Mouse (Mus musculus) midbrain, postnatal 0 days (tissue): ENCODE measurements around the gene Tenm2. TPM values are rescaled to one million over a fixed set of nuclear protein-coding genes. Genes with fewer than 3 reads are reported as not detected.

ENCODE experiments used
- ATAC-seq: fragments of 200-750 bp; cut with Nextera tagmentation; 2 replicates; pipeline ENCODE4 v1.8.0; 2017; ENCODE audit warnings: moderate number of reproducible peaks, mild to moderate bottlenecking, moderate TSS enrichment, moderate library complexity; ENCODE audit not compliant: low FRiP score
- DNase-seq: peaks from one replicate; pipeline ENCODE4 v3.0.0-alpha.2; 2015; ENCODE audit warnings: low spot score
- H3K27ac ChIP-seq: fragments of 300-500 bp; sonication (generic); 2 replicates; pipeline ENCODE4 v1.5.1; 2014; ENCODE audit warnings: low read depth, mild to moderate bottlenecking, low read length, mixed read lengths
- H3K27me3 ChIP-seq: fragments of 300-500 bp; sonication (generic); 2 replicates; pipeline ENCODE4 v1.6.1; 2014; ENCODE audit warnings: low read length, control low read depth, mixed read lengths; ENCODE audit not compliant: insufficient read depth
- H3K36me3 ChIP-seq: fragments of 300-500 bp; sonication (generic); 2 replicates; pipeline ENCODE4 v1.6.1; 2014; ENCODE audit warnings: low read length, control low read depth, mixed read lengths; ENCODE audit not compliant: insufficient read depth
- H3K4me1 ChIP-seq: fragments of 300-500 bp; sonication (generic); 2 replicates; pipeline ENCODE4 v1.6.1; 2014; ENCODE audit warnings: mild to moderate bottlenecking, control low read depth, antibody characterized with exemption, low read length, mixed read lengths; ENCODE audit not compliant: insufficient read depth
- H3K4me2 ChIP-seq: fragments of 300-500 bp; sonication (generic); 2 replicates; pipeline ENCODE4 v1.6.1; 2014; ENCODE audit warnings: low read depth, mild to moderate bottlenecking, low read length, mixed read lengths; ENCODE audit not compliant: poor library complexity, severe bottlenecking
- H3K4me3 ChIP-seq: fragments of 300-500 bp; sonication (generic); 2 replicates; pipeline ENCODE4 v1.5.1; 2014; ENCODE audit warnings: low read depth, mild to moderate bottlenecking, low read length, moderate library complexity
- H3K9ac ChIP-seq: fragments of 300-500 bp; sonication (generic); replicated peaks from 2 replicates; pipeline ENCODE4 v1.6.1; 2014; ENCODE audit warnings: mild to moderate bottlenecking, low read length, moderate library complexity, mixed read lengths; ENCODE audit not compliant: poor library complexity, severe bottlenecking
- H3K9me3 ChIP-seq: fragments of 300-500 bp; sonication (generic); 2 replicates; pipeline ENCODE4 v1.6.1; 2016; ENCODE audit warnings: low read length, control low read depth
- CTCF ChIP-seq: IDR thresholded peaks from 2 replicates; pipeline ENCODE4 v1.5.1; 2016; ENCODE audit warnings: antibody characterized with exemption, mild to moderate bottlenecking
- WGBS: fragments of 180-500 bp; shearing (Covaris S2); extraction: QIAGEN DNeasy Blood & Tissue Kit; methylation state at CpG from one replicate; pipeline ENCODE4 v1.1.7; 2014; 5-methylcytosine and 5-hydroxymethylcytosine counted together
- polyA plus RNA-seq: library from polyadenylated mRNA; unstranded; fragments of >200 nt; fragmentation: Nextera tagmentation; extraction: Ambion mirVana; gene quantifications from 2 replicates; pipeline ENCODE4 v1.2.1, GENCODE M21; 2015
- total RNA-seq: library from RNA; depleted of rRNA; stranded (reverse); fragments of >200 nt; gene quantifications from 2 replicates; pipeline ENCODE4 v1.2.3, GENCODE M21; 2014

The Tenm2 gene
- total and polyA plus RNA-seq, 2 experiments from 2014 or later = 62.6 to 138 TPM

- no peak for DNase-seq
- H3K9ac ChIP-seq = no peak overlapping the region
- H3K36me3 ChIP-seq = no peaks in the 10 kb centered on the region
- no peak overlapping the region for H3K4me3 ChIP-seq
- TF ChIP-seq CTCF = no peak
- H3K27me3 ChIP-seq = no peaks in the 10 kb centered on the region
- ATAC-seq = no peak
- 79% methylated on average over 4 of the region's 4 CpGs for WGBS
- no peaks in the 10 kb centered on the region for H3K9me3 ChIP-seq
- H3K27ac ChIP-seq = no peak overlapping the region
- peaks cover 10% of the 10 kb centered on the region for H3K4me1 ChIP-seq
- no peak overlapping the region for H3K4me2 ChIP-seq
Measured at GRCm38 (mm10) chr11:36037311-36037710, 1198.5 kb downstream of the Tenm2 start.

- 32% methylated on average over 7 of the region's 7 CpGs for whole genome bisulfite sequencing
- DNase-seq (peak; percentile 96), ATAC-seq (peak; percentile 63)
- no peak overlapping the region for H3K4me2 ChIP-seq
- peaks cover 10% of the 10 kb centered on the region for H3K4me1 ChIP-seq
- no peaks in the 10 kb centered on the region for H3K9me3 ChIP-seq
- H3K27me3 ChIP-seq = no peaks in the 10 kb centered on the region
- no peak overlapping the region for H3K9ac ChIP-seq
- TF ChIP-seq CTCF = no peak
- H3K27ac ChIP-seq = no peak overlapping the region
- H3K4me3 ChIP-seq = no peak overlapping the region
- H3K36me3 ChIP-seq = no peaks in the 10 kb centered on the region
Measured at GRCm38 (mm10) chr11:36036061-36036695, 1199.6 kb downstream of the Tenm2 start.

DNA sequence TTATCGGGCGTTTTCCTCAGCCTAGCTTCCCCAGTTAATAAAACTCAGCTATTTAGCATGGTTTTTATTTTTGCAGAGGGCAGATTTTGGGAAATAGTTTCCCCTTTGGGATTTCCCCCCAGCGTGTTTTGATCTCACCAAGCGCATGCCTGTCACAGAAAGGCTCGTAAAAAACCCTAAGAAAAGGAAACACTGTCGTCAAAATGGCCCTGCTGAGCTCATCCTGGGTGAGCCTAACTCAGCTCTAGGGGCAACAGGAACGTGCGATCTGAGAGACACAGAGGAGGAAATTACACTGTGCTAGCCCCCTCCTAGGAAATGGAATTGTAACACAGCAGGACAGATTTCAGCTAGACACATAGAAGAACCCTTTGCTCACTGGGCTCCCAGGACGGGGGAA, 1204.0 kb downstream of the Tenm2 start:
- Histone ChIP-seq H3K4me1 (peaks cover 9% of the 10 kb centered on the region), H3K9me3 (no peaks in the 10 kb centered on the region), H3K27ac (peak overlapping the region; percentile 48), H3K27me3 (no peaks in the 10 kb centered on the region), H3K36me3 (0 out of 2 replicates have a peak, but pooled peaks cover 3% of the 10 kb centered on the region), H3K9ac (no peak overlapping the region), H3K4me2 (no peak overlapping the region), H3K4me3 (no peak overlapping the region)
- DNase-seq = no peak
- WGBS = 26% methylated on average over 9 of the region's 9 CpGs
- TF ChIP-seq CTCF = no peak
- no peak for ATAC-seq

DNA sequence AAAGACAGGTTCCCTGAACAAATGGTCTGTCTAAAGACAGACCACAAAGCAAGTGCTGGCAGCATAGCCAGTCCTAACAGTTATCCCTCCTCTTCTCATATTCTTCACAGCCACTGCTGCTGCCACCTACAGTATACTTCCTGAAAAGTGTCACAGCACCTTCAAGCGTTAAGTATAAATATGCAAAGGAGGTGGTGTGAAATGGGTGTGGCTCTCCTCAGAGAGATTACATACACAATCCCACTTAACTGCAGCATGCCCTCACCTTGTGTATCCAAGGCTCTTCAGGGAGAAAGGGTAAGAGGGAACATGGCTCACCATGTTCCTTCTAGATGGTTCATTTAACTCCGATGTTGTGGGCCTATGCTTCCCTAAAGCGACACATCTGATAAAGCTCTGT, 1215.8 kb downstream of the Tenm2 start:
- H3K9ac ChIP-seq = no peak overlapping the region
- H3K9me3 ChIP-seq = no peaks in the 10 kb centered on the region
- H3K27ac ChIP-seq = no peak overlapping the region
- no peak for DNase-seq
- H3K4me2 ChIP-seq = no peak overlapping the region
- H3K4me1 ChIP-seq = no peaks in the 10 kb centered on the region
- no peak overlapping the region for H3K4me3 ChIP-seq
- 77% methylated on average over 3 of the region's 3 CpGs for WGBS
- no peak for TF ChIP-seq CTCF
- no peak for ATAC-seq
- no peaks in the 10 kb centered on the region for H3K27me3 ChIP-seq
- peaks cover 24% of the 10 kb centered on the region for H3K36me3 ChIP-seq

DNA sequence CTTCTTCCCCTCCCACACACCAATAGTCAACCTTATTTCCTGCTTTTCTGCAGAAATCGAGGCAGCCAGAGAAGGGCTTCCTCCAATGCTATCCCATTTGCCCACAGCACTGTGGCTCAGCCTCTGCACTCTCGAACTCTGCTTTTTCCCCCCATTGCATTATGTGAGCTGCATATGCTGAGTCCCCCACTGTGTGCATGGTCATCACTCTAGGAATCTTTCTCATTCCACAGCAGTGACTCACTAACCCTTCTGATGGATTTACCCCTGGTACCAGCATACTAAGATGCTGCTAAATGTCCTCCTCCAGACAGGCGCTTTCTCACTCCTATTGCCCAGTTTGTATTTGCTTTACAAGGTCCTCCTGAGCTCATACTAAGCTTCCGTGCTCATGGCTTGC, 1222.6 kb downstream of the Tenm2 start:
- Histone ChIP-seq H3K4me3 (no peak overlapping the region), H3K9ac (no peak overlapping the region), H3K27ac (no peak overlapping the region), H3K4me2 (no peak overlapping the region), H3K4me1 (no peaks in the 10 kb centered on the region), H3K9me3 (no peaks in the 10 kb centered on the region), H3K36me3 (peaks cover 19% of the 10 kb centered on the region), H3K27me3 (no peaks in the 10 kb centered on the region)
- TF ChIP-seq CTCF = no peak
- ATAC-seq (no peak), DNase-seq (no peak)
- 89% methylated on average over 4 of the region's 4 CpGs for WGBS

DNA sequence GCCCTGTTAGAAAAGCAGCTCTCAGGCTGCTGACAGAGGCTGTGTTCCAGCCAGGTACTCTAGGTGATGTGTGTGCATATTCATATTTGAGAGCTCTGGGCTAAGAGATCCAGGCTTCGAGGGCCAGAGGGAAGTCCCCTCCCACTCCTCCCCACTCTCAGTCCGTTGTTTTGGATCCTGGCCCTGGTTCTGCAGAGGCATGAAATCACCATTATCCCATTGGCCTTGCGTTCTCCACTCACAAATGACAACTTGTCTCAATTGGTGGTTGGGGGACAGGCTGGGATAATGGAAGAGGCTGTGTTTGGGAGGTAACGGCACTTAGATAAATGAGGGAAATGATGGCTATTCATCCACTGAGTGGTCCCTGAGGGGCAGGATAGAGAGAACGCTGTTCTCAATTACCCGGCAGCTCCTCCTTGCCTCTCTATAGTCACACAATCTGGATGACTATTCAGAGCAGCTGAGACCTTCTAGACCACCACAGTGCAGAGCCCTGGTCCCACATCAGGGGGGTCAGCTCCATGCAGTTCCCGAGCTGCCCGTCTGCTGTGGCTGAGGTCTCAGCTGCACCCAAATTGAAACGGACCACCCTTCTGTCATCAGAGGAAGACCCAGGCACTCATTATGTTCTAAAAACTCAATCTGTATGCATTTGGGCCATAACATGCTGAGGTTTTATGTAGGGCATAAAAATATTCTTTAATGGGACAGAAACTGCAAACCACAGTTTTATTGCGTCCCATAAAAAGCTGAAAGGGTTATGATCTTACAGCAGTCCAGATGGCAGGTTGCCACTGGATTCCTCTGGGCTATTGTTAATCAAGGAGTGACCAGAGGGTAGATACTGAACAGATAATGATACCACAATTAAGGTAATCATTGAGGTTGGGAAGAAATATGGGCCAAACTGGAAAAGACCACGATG, 1226.2 kb downstream of the Tenm2 start:
- Histone ChIP-seq H3K4me1 (no peaks in the 10 kb centered on the region), H3K27me3 (no peaks in the 10 kb centered on the region), H3K4me3 (no peak overlapping the region), H3K9me3 (no peaks in the 10 kb centered on the region), H3K27ac (no peak overlapping the region), H3K36me3 (peaks cover 22% of the 10 kb centered on the region), H3K9ac (no peak overlapping the region), H3K4me2 (no peak overlapping the region)
- DNase-seq = peak; percentile 45
- no peak for ATAC-seq
- TF ChIP-seq CTCF = no peak
- 50% methylated on average over 11 of the region's 11 CpGs for WGBS
